Mouse (Mus musculus) frontal cortex, postnatal 25 days (tissue): ENCODE results near the gene Tfb1m.
A peak's percentile ranks its signal among the peaks of the same experiment; 100 is the strongest.

Experiments
- DNase-seq, 2 experiments: peaks; one replicate each; pipeline ENCODE4 v3.0.0; 2022; ENCODE audit warnings: low spot score in 2 of 2

Gene Tfb1m

DNA sequence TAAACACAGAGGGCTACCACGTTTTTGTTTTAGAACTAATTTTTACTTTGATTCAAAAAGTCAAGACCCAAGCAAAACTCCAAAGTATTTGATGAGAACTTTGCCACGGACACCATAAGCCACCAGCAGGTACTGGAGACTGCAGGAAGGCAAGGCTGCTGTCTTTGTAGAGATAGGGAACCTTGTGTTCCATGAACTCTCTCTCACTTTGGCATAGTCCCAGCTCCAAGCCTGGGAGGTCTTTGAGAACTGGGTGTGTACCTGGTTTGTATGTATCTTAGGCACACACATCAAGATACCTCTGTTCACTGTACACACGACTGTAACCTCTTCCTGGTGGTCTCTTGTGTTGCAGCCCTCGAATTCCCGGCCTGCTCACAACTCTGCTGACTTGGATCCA is 43.3 kb downstream of the Tfb1m start:
- DNase-seq = no peak

DNA sequence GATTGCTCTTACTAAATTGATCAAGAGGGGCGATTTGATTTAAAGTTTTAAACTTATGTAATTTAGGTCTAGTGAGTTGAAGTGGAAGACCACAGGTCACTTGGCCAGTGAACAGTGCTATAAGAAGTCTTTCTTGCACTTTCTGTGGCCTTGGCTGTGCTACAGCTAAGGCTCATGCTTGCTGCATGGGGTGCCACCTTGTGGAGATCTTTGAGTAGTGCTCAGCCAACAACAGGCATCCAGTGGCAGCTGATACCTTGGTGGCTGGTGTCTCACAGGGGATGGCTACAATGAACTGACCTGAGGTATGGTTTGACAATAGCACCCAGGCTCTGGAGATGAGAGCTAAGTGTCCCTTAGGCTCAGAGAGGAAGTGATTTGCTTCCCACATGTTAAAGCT is 47.7 kb downstream of the Tfb1m start:
- DNase-seq = peak in 1 of 2 experiments; percentile 61

DNA sequence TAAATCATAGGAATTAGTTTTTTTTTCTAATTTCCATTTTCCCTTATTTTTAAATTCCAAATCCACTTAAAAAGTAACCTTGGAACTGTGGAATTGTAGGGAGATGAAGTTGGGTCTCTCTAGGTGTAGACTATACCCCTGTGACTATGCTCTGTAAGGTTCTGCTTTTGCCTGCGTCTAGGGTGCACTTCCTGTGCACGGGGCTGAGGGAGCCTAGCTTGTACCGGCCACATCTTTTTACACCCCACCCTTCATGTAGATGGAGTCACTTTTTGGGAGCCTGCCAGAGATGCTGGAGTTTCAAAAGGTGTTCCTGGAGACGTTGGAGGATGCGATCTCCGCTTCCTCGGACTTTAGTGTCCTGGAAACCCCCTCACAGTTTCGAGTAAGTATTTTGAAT is 51.1 kb downstream of the Tfb1m start:
- no peak for DNase-seq

DNA sequence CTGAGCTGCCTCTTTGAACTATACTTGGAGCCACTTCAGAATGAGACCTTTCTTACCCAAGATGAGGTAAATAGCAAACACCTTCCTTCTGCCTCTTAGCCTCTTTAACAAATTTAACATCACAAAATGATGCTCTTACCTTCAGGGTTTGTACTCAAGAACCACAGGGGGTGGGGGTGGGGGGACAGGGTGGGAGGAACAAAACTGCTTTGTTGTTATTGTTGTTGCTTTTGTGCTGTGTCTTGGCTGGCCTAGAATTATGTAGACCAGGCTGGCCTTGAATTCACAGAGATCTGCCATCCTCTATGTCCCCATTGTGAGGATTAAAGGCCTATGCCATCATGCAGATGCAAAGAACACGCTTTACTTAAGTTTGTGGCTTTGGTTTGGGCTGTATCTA is 51.9 kb downstream of the Tfb1m start:
- DNase-seq = no peak

DNA sequence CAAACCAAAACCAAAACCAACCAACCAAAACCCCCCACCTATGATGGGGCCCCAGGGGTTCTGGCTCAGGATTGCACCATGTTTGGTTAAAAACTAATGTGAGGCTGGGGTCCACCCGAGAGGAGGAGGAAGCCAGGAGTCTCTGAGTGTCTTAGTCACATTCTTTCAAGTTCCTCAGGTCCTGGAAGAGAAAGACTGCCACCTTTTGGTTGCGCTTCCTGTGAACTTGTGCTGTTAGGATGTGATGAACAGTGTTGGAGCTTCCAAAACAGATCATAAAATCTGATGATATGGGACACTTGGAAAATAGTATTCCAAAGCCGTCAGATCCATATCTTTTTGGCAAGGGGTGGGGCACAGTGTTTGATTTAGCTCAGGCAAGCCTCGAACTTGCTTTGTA is 56.6 kb downstream of the Tfb1m start:
- DNase-seq = no peak

DNA sequence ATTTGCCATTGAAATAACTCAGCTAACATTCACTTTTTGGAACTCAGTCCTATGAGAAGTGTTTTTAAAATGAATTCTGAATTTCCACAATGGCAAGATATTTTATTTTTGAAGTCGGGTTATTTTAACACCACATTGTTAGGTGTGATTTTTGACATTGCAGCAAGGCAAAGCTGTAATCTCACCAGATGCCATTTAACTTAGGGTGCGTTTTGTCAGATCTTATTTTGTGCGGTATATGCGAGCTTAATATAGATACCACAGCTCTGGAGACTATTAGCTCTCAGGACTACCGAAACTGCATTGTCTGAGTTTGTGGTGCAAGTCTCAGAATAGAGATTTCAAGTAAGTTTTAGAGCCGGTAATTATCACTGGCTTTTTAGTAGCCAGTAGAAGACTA is 57.5 kb downstream of the Tfb1m start:
- DNase-seq = no peak

DNA sequence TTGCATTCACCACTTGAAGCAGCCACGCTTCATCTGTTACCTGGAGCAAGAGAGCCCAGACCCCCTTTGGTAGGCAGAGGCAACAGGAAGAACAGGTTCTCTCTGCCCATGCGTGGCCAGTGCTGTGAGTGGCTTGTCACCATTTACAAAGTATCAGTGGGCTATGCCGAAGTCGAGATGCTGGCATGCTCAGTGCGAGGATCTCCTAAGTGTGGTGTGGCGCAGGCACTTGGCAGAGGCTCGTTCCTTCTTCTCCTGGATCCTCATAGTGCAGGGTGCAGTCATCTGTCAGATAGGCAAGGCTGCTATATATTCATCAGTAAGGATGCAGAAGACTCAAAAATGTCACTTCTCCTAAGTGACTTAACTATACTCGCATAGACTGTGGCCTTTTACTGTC is 58.1 kb downstream of the Tfb1m start:
- DNase-seq = no peak

DNA sequence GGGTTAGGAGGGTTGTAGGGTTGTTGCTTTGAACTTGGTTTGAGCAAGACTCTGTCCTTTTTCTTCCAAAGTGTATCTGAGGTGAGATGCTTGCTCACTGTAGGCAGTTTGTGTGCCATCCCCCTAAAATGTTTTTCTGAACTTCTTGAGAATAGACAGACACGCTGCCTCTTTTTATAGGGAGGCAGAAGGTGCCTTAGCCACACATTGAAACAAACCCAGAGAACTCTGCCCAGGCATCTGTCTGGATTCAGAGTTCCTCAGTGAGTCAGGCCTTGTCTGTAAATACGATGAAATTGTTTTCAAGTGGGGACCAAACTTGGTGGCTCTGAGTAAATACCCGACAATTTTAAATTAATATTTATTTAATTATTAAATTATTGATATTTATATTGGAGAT is 59.0 kb downstream of the Tfb1m start:
- no peak for DNase-seq

DNA sequence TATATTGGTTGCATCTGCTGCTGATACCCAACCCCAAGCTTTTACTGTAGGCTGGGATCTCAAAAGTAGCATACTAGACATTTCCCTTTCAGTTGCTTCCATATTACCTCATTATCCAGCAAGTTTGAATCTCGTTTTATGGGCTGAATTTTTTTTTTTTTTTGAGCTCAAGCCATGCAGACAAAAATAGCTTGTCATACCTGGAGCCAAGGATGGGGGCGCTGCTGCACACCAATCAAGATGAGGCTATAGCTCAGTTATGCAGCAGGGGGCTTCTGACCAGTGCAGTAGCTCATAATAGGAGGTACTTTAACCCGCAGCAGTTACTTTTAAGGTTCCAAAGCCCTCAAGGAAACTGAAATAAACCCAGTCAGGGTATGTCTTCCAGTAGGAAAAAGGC is 59.5 kb downstream of the Tfb1m start:
- no peak for DNase-seq

DNA sequence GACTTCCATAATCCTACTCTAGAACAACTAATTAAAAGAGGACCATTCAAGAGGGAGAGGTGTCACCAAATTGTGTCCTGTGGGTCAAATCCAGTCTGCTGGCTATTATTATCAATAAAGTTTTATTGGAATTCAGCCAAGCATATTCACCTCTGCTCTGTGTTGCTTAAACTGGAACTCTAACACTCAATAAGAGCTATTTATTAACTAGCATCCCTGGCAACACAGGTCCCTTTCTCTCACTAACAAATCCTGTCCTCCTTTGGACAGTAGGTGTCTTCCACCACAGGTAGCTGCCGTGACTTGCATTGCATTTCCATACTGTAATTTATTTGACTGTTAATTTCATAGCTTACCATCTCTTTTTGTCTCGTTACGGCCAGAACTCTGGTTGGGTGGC is 61.5 kb downstream of the Tfb1m start:
- no peak for DNase-seq

DNA sequence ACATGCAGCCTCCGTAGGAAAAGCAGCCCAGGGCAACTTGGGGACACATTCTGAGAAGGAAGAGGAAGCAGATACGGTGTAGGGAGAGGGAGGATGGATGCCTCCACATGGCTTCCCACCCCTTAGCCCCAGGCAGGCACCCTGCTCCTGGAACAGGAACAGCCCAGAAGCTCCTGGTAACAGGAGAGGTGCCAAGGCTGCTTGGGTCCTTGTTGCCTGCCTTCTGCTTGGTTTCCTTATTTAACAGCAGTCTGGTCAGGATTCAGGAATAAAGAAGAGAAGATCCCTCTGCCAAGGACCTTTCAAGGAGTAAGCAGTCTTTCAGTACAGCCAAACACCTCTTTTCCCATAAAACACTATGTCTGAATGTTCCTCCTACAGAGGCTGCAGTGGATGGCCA is 62.0 kb downstream of the Tfb1m start:
- DNase-seq = no peak

DNA sequence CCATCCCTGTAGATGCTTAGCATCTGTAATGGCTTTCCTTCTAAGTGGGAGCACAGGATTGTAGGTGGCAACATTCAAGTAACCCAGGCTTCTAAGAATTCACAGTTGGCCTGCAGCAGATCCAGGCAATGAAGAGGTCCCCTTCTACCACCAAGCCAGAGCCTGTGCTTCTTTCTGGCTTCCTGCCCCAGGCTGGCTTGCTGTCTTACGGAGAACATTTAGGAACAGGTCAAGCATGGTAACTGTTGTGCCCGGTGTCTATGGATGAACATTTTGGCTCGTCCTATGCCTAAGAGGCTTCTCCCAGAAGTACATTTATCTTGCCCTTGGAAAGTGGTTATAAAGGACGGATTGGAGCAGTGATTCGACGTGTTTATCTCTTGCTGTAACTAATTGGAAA is 65.9 kb downstream of the Tfb1m start:
- DNase-seq = no peak

DNA sequence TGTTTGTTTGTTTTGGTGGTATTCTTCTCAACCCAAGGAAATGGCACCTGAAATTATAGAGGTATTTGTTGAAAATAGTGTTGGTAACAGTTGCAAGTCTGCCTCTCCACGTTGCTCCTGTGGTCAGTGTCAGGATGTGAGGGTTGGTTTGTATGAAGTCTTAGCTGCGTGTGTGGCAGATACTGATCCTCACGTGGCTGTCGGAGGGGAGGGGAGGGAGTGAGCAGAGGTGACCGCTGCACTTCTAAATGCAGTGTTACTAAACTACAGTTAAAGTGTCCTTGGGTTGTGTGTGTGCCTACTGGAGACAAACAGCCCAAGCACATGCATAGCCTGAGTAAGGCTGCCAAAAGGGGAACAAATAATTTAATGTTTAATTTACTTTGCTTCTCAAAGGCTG is 66.5 kb downstream of the Tfb1m start:
- DNase-seq = no peak

DNA sequence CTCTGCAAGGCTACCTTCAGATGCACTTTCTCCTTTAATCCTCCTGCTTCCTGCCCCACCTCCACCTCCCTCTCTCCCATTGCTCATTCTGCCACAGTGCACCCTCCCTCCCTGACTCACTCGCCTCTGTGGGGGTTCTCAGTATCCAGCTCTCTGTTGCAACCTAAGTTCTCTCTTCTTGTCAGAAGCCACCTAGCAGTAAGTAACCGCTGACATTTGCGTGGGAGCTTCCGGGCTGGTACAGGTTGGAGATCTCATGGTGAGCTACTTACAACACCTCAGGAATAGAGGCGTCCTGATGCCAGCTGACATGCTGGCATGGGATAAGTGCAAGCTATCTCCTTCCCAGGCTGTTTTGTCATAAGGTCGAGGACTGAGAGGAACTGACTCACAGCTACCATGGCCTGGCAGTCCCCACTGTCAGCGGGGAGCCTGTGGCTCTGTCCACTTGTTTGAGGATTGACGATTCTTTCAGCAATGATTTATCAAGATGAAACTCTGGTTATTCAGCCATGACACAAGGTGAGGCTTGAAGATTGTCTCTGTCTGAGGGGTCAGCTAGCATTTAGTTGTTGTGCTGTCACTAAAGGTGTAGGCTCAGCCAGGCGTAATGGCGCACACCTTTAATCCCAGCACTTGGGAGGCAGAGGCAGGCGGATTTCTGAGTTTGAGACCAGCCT is 67.2 kb downstream of the Tfb1m start:
- DNase-seq = no peak

DNA sequence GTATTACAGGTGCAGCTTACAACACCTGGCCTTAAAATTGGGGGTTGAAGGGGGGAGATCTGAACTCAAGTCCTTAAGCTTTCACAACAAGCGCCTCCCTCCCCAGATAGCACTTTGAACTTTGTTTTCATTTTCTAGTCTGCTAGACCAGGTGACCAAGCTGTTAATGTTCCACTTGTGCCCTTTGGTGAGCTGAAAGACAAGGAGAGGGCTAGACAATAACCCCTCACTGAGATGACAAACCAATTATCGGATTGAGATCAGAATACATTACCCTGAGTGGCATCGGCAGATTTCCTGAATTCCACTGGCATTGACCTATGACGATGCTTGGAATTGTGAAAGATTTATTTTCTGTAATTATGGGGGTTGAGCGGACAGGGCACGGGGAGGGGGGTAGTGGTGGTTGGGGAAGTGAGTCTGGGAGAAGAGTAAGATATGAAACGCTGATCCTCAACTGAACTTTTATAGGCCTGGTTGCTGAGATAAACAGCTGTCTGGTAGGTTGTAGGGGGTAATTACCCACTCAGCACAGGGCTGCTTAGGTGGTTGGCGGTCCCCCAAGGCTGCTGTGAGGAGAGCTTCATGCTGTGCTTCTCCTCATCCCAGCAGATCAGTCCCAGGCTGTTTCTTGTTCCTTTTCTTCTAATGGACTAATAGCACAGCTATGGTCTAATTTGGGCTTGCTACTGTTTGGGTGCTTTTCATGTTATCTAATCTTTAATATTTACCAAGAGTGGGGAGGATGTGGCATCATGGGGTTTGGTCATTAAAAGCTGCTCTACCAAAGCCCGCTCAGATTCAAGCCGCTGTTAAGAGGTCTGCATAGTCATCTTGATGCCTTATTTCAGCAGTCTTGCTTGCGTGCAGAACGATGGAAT is 69.6 kb downstream of the Tfb1m start:
- DNase-seq = no peak

DNA sequence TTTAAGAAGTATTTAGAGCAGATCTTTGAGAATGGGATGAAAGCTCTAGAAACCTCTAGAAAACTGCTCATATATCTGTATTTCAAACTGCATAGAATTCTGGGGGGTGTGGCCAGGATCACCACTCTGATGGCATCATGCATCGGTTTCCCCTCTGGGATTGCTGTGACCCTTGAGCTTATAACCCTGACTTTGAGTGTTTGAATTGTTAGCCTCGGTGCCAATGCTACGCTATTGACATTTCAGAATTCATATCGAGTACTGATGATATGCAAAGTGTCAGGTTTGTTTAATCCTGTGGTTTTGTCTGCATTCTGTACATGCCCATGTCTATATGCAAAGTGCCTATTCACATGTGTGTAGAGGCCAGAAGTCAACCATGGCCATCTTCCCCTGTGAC is 70.4 kb downstream of the Tfb1m start:
- DNase-seq = no peak

DNA sequence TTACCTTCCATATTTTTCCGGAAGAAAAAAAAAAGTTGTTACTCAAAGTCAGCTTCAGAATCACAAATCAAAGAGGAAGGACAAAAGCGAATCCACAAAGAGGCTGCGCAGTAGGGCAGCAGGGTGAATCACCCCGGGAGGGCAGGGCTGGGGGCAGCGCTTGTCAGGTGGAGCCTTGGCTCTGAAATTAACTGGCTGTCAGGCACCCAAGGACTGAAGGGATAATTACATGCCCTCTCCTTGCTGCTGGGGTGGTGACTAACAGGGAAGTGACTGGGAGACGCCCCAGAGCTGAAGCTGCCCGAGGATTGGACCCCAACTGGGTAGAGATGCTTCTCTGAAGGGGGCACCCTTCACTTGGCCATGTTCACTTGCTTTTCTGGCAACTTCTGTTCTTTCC is 71.7 kb downstream of the Tfb1m start:
- no peak for DNase-seq

DNA sequence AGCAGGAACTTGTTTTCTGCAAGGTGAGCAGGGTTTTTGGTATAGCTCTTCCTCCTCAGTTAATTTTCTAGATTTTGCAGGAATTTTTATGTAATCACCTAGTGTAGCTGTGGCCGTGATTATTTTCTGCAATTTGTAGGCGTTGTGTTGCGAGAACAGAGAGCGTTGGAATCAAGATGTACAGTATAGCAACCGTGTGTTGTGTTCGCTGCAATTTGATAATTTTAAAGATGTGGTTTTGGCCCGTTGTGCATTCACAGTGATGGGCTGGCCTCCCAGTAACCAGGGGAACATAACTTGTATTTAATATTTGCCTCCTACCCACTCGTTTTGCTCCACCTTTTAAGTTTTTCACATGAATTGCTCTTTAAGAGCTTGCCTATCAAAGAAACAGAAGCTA is 74.5 kb downstream of the Tfb1m start:
- DNase-seq = no peak

DNA sequence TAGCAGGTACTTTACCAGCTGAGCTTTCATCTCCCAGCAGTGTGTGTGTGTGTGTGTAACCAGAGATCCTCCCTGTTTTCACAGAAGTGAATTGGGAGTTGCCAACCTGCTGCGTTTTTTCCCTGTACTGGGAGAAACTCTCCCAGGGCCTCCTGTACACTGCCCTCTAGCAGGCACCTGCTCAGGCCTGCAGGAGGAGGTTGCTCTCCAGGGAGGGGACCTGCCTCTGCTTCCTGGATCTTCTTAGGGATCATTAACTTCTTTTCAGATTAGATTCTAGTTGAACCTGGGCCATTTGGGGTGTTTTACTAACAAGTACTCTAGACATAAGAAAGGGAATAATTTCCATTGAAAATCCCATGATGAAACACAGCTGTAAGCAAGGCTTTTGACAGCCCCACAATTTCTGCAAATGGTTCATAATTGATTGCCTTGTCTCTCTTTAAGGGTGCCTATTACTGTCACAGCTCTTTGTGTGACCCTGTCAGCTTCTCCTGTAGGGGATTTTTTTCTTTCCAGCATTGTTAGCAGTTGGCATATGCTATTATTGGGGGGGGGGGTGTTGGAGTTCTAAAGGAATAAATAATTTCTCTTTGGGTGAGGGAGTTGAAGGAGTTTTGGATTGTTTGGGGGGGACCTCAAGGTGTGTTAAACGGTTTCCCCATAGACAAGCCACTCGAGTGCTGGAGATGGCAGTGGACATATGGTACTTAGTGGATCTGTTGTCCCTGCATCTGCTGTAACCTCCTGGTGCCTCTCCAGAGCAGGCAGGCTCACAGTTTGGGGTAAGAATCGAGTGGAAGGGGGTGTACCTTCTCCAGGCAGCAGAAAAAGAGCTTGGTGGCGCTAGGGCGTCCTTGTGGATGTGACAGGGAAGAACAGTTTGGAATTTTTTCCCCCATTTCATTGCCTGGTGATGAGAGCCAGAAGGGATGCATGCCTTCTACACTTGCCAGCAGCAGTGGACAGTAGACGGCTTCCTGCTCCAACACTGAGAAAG is 75.7 kb downstream of the Tfb1m start:
- no peak for DNase-seq

DNA sequence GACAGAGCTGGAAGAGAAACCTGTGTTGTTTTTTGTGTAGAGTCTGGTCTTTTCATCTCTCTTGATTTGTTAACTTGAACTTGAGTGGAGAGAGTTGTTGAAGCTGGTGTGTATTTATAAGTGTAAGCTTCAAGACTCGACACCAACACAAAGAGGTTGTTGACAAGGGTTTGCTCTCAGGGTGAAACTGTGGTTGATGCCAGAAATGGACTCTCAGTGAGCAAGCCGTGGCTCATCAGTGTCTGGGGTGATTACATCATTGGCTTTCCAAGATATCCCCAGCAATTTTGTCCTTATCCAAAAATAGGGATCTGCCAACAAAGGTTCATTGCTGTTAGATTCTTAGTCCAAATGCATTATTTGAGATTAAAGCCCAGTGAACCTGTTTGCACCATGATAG is 81.0 kb downstream of the Tfb1m start:
- no peak for DNase-seq

DNA sequence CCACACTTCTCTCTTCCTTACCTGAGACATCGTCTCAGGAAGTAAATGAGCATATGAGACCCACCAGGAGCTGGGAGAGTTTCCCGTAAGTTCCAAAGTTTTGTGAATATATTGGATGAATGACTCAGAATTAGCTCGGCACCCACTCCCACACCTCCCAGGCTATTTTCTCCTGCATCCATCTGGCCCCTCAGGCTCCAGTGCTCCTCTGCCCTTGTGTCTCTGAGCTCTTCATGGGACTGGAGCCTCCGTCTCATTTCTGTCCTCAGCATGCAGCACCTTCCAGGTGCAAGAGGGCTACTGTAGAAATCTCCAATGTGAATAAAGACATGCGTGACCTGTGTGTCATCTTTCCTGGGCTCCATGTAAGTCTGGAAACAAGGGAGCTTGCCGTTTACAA is 85.6 kb downstream of the Tfb1m start:
- no peak for DNase-seq
